Mouse (Mus musculus) CD8-positive naive resting alpha-beta T cell, adult 2 months (primary cell): ENCODE results near the gene Hnrnph1.

ENCODE experiments used
- DNase-seq, 2 experiments: peaks; one replicate each; pipeline ENCODE4 v3.0.0; 2022; ENCODE audit warnings: low read depth in 2 of 2, low spot score in 2 of 2

The Hnrnph1 gene

DNA sequence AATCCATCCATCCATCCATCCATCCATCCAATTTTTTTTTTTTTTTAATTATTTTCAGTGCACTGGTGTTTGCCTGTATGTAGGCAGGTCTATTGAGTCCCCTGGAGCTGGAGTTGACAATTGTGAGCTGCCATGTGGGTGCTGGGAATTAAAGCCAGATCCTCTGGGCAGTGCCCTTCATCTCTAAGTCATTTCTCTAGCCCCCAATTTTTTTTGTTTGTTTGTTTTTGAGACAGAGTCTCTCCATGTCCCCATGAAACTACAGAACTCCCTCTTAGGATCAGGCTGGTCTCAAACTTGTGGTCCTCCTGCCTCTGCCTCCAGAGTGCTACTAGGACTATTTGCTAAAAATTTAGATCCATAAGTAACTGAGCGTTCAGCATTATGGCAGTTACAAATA lies 4.9 kb upstream of the Hnrnph1 start:
- DNase-seq = no peak

DNA sequence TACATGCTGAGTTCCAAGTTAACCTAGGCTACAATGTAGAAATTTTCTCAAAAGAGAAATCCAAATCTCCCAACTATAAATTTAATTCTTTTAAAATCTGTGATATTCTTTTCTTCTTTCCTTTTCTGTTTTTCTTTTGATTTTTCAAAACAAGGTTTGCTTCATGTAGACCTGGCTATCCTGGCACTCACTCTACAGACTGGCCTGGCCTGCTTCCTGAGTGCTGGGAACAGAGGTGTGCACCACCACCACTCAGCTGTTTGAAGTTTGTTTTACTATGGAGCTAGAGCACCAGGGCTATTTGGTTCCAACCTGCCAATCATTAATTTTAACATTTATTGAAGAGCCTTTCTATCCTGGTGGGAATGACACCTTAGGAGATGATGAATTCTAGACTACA lies 3.7 kb upstream of the Hnrnph1 start:
- no peak for DNase-seq

DNA sequence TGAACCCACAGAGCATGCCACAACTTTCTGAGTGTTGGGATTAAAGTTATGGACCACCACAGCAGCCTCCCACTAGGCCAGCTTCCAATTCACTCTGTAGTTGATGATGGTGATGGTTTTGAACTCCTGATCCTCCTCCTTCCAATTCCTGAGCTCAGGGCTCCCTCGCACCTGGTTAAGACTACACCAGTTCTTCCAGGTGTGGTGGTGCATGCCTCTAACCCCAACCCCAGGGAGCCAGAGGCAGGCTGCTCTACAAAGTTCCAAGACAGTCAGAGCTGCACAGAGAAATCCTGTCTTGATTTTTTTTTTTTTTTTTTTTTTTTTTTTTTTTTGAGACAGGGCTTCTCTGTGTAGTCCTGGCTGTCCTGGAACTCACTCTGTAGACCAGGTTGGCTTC lies 3.2 kb upstream of the Hnrnph1 start:
- DNase-seq = no peak

DNA sequence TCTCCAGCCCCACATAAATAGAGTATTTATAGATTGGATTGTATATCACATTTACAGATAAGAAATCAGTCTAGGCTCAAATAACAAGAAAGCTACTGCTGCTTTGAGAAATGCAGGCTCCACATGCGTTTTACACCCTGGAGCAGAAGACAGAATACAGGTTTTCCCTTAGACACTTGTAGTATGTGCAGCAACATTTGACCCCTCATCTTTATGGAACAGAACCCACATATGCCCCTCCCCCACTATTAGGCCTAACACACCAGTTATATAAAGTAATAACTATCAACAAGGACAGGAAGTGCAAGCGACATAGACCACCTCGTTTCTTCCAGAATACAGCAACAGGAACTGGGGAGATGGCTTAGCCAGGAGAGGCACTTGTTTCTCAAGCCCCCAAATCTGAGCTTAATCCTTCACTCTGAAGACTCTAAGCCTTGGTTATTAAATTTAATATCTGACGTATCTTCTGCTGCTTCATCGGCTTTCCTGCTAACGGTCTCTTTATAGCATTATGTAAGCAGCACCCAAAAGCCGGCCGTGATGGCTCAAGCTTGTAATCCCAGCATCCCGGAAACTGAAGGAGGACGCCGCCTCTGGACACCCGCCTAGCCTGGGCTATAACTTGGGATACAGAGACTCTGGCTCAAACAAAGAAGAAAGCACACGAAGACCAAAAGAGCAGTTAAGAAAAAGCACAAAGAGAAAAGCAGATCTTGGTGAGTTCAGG lies 2.3 kb upstream of the Hnrnph1 start:
- no peak for DNase-seq

DNA sequence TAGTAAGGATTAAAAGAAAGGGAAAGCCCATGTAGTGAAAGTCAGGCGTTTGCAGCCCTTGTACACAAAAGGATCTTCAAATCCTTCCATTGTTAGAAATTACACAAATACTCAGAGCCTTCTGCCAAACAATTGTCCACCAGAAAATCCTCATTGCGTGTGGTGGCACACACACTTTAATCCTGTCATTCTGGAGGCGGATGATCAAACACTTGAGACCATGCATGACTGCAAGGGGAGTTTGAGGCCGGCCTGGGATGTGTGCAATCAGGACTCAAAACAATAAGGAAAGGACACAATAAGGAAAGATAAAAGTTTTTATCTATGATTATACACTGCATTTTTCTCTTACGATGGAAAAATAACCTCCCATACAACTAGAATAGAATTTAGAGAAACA lies 1.4 kb upstream of the Hnrnph1 start:
- no peak for DNase-seq

DNA sequence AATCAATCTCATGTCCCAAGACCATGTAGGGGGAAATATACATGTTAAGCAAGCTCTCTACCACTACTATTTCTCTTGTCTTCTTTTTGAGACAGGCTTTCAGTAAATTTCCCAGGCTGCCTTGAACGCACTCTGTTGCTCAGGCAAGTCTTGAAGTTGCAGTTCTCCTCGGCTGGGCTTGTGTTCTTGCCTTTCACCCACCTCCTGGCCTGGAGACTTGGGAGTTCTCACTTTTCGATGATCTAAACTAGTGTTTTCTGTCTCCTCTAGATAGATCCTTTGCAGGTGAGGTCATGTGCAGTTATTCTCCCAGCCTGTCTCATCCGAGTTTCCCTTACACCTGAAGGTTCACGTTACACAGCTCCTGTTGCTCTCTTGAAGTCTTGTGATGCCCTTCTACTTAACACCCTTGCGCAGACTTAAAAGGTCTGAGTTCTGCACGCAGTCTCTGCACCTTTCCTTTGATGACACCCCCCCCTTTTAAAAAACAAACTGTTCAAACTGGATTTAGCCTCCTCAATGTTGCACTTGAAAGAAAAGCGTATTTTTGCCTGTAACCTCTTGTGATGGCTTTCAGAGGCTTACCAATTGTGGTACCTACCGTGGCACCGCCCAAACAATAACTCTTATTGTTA lies 517 bp upstream of the Hnrnph1 start:
- no peak for DNase-seq

DNA sequence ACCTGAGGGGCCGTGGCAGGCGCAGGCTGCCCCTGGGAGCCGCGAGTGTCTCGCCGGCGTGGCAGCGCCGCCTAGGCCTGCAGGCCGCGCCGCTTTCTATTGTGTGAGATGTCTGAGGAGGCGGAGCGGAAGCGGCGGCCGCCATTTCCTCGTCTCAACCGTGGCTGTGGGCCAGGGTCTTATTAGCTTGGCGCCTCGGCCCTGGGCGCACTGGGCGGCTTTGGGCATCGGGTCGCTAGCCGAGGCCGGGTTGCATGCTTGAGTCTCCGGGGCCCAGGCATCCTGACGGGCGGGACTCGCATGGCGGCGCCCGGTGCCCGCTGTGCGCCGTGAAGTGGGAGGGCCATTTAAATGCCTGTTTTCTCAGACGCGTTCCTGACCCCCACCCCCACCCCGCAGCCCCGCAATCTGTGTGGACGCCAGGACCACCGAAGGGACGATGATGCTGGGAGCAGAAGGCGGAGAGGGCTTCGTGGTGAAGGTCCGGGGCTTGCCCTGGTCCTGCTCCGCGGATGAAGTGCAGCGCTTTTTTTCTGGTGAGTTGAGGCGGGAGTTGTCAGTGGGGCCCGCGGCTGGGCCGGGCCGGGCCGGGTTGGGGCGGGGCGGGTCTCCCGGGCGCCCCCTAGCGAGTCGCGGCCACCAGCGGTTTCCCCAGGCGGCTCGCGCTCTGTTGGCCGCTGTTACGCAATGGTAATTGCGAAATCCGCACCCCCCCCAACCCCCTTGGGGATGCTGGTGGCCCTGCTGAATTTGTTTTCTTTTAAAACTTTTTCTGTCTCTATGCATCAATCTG lies 1.3 kb downstream of the Hnrnph1 start:
- DNase-seq = peak; percentile 74 to 75

DNA sequence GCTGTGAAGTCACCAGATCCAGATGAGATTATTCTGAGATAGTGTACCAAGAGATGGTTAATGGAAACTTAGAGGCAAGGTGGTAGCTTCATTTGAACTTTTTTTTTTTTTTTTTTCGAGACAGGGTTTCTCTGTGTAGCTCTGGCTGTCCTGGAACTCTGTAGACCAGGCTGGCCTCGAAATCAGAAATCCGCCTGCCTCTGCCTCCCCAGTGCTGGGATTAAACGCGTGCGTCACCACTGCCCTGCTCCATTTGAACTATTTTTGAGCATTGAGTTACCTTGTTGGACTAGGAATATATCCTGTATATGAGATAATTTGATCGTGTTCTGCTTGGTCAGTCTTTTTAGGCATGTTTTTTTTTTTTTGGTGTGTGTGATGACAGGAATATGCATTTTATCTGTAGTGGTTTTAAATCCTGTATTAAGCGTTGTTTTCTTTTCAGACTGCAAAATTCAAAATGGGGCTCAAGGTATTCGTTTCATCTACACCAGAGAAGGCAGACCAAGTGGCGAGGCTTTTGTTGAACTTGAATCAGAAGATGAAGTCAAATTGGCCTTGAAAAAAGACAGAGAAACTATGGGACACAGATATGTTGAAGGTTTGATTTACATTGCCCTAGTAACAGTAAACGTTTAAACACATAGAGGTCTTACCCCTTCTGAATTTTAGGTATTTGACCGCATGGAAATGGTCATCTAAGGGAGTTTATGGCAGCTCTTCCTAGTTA lies 2.4 kb downstream of the Hnrnph1 start:
- no peak for DNase-seq

DNA sequence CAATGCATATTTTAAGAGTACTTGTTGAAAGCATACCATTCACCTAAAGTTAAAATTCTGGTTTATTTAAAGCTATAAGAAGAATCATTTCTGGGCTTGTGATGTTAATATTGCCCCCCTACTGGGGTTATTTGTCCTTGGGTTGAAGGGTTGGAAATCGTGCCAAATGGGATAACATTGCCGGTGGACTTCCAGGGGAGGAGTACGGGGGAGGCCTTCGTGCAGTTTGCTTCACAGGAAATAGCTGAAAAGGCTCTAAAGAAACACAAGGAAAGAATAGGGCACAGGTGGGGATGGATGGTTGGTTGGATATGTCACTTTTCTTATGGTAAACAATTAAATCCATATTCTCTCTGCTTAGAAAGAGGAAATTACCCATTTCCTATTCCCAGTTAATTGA lies 4.5 kb downstream of the Hnrnph1 start:
- no peak for DNase-seq

DNA sequence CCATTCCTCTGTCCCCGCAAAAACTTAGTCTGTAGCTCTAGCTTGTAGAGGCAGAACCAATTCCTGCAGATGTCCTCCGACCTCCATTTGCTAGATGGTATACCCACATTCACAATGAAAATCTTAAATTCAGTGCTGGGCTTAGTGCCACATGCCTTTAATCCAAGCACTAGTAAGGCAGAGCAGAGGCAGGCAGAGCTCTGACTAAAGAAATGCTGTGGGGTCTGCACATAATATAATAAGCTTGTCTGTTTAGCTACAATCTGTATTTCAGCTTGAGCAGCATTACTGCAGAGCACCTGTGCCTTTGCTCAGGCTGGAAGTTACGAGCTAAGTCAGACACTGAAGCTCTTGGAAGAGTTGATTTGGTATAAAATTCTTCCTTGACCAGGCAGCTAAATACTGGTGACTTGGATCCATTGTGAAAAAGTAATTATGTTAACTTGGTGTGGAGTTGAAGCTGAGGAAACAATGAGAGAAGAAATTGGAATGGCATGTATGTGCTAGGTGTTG lies 10.4 kb downstream of the Hnrnph1 start:
- no peak for DNase-seq

DNA sequence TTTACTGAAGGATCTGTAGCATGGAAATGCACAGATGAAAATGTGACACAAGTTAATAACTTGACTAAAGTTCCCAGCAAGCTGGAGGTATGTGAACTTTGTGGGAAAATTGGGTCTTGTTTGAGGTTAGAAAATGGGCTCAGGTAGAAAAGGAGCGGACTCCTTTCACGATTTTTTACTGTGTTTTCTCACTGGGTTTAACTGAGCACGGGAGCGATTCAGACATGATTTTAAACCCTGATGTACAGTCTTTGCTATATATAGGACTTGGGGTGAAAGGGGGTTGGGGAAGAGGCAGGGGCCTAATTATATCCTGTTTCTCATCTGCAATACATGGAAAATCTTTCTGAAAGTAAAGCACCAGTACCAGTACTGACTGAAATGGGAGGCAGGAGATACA lies 10.9 kb downstream of the Hnrnph1 start:
- no peak for DNase-seq

DNA sequence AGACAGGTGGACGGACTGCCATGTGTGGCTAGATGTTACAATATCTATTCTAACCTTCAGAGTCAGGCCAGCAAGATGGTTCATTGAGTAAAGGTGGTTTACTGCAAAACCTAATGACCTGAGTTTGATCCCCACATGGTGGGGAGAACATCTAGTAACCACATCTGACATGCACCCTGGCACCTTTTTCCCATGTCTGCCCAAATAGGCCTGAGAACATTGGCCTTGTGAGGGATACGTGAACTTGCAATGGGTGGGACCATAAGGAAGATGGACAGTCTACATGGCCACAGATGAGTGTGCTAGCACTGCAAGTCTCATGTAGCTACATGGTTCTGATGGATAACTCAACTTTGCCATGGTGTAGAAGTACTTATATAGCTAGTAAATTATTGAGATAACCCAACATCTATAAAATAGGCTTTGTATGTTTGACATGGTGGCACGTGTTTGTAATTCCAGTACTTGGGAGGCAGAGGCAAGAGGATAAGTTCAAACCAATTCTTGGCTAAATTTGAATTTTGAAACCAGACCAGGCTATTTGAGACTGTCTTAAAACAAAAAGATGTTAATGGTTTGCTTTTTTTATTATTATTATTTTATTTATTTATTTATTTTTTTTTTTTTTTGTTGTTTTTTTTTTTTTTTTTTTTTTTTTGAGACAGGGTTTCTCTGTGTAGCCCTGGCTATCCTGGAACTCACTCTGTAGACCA lies 11.6 kb downstream of the Hnrnph1 start:
- no peak for DNase-seq

DNA sequence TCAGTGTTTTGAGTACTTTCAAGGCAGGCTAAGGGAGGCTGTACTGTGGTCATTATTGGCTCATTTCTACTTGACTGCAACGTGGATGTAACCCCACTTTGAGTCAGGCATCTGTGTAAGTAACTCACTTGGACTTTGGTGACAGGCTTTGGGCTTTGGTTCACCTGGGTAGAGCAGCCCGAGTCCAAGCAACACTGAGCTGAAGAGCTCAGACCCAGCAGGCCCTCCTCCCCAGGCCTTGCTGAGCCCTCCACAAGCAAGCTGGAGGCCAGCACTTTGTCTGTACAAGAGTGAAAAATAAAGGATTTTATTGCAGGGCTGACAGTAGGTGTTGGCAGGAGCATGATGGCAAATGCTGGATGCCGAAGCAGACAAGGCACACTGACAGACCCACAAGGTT lies 12.2 kb downstream of the Hnrnph1 start:
- DNase-seq = no peak

DNA sequence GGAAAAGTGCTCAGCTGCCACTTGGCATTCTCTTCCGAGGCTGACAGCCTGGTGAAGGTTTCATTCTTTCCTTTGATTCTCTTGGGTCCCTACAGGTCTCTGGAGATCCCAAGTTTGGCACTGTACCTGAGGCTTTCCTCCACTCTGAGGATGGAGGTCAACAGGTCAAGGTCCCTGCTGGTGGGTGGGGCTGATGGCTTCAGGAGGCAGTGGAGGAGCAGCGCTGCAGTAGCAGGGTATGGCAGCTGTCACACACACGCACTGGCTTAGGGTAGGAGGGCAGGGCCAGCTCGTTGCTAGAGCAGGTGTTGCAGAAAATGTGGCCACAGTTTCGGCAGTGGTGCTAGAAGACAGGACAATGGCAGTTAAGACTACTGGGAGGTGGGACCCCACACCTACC lies 12.8 kb downstream of the Hnrnph1 start:
- DNase-seq = no peak

DNA sequence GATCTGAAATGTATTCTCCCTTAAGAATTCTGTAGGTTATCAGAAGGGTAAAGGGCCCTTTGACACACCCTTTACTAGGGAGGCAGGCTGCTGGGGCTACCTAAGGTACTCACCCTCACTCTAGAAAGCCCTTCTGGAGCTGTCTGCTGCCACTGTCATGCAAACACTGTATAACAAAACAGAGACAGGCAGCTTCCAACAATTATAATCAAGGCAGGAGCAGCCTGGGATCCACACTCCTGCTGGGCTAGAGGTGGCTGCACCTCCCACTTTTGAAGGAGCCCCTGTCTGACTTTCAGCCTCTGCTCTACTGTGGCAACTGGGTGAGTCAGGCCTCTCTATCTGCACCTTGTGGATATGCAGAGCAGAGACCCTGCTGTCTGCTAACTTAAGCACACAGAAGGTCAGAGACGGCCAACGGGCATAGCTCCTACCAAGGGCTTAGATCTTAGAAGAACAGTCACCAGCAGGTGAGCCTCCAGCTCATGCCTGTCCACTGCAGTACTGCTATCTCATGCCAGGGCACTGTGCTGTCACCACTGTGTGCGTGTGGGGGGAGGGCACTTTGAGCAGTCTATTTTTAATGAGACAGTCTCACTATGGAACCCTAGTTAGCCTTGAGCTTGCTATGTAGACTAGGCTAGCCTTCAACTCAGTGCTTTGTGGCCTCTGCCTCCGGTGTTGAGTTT lies 14.6 kb downstream of the Hnrnph1 start:
- DNase-seq = no peak

DNA sequence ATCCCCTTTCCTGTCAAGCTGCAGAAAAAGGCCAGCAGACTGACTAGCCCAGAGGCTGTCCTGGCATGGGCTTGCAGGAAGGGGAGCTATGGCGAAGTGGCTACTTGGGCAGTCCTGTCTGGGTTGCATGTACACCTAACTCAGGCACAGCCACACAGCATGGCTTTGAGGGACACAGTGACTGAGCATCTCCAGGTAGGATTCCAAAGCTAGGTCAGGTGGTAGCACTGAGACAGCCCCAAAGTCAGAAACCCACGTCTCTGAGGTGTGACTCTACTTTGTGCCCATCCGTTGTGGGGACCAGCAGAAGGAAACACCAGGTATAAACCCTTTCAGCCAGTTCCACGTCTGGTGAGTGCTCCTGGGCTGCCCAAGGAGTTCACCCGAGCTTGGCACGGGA lies 16.5 kb downstream of the Hnrnph1 start:
- DNase-seq = no peak

DNA sequence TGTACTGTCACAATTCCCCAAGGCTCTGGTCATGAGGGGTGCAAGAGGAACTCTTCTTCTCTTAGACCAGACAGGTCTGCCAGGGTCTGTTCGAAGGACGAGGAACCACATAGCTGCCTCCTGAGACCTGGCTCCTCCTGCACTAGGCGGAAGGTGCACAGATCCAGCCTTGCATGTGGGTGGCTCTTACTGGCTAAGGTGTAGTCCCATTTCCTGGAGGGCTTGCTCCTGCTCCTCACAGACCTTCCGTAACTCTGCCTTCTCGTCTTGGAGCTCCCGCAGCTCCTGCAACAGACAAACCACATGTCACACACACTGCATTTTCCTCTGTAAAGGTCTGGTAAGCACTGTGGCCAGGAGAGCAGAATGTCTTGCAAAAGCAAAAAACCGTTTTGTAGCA lies 17.9 kb downstream of the Hnrnph1 start:
- DNase-seq = no peak

DNA sequence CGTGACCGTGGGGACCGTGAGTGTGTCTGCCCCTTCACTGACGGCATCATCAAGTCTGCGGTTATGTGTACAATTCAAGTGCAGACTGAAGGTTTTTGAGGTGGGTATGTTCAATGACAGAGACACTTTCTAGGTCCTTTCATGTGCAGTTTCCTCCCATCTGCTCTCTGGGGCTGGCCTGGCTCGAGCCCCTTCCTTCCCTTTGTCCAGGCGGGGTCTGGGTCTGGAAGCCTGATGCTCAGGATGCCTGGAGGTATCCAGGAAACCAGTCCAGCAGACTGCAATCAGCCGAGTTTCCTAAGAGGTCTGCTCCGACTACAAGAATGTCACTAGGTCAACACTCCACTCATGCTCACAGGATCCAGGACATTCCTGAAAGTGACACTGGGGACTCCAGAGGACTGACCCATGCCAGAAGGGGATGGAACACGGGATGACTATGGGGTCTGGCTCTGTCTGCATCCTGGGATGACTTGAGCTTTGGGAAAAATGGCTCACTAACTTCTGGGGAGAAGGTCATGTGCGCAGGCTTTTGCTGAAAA lies 20.0 kb downstream of the Hnrnph1 start:
- no peak for DNase-seq

DNA sequence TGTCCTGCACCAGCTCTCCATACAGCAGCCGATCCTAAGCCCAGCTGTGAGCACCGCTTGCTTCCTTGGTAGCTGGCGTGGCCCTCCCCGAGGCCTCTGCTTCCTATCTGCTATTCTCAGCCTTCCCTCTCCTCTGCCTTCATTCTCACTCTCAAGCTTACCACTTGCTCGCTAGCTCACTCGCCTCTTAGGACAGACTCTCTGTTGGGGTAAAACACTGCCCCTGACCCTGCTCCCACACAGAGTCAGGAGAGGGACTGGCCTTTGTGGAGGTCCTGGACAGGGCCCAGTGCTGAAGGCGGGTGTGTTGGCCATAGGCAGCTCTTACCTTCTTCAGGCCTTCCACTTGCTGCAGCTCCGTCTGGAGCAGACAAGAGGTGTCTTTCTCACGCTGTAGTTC lies 20.5 kb downstream of the Hnrnph1 start:
- DNase-seq = no peak

DNA sequence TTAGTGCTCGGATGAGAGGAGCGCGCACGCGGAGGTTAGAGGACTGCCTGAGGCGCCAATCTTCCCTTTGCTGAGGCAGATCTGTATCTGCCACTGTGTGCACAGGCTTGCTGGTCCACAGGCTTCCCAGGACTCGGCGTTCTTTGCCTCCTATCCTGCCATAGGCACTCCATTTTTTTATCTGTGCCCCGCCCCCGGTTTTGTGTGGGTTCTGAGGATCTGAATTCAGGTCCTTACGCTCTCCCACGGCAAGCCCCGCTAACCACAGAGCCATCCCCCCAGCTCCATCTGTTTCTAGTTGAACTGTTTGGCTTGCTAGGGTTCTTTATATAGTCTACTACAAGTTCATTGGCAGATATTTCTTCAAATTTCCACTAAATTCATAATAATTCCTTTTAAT lies 22.0 kb downstream of the Hnrnph1 start:
- DNase-seq = no peak
